Mouse (Mus musculus) urinary bladder, postnatal 14 days (tissue): ENCODE measurements around the gene Lpcat2.

Experiments
- DNase-seq: peaks from one replicate; pipeline ENCODE4 v3.0.0; 2021; ENCODE audit warnings: low spot score

The Lpcat2 gene

GRCm38 (mm10) chr8:92855171-92855894 is at the start of gene Lpcat2:
Lpcat2 (plus strand) TSS chr8:92855339.
- peak; percentile 94 for DNase-seq

- DNase-seq = no peak
Measured at GRCm38 (mm10) chr8:92812773-92813172, 42.4 kb upstream of the Lpcat2 start.

- DNase-seq = no peak
Measured at GRCm38 (mm10) chr8:92815661-92816060, 39.5 kb upstream of the Lpcat2 start.

GRCm38 (mm10) chr8:92817928-92818818 is 37.0 kb upstream of the Lpcat2 start:
- DNase-seq = peak; percentile 92

GRCm38 (mm10) chr8:92821151-92821550 is 34.0 kb upstream of the Lpcat2 start:
- no peak for DNase-seq

GRCm38 (mm10) chr8:92822386-92822785 is 32.8 kb upstream of the Lpcat2 start:
- no peak for DNase-seq

- no peak for DNase-seq
Measured at GRCm38 (mm10) chr8:92825991-92826390, 29.1 kb upstream of the Lpcat2 start.

GRCm38 (mm10) chr8:92827243-92828034 is 27.7 kb upstream of the Lpcat2 start, which contains the start of gene Mmp2:
Mmp2 (plus strand) TSS chr8:92827291.
- DNase-seq = peak; percentile 56

- DNase-seq = peak; percentile 60
Measured at GRCm38 (mm10) chr8:92828251-92828743, 26.8 kb upstream of the Lpcat2 start.

GRCm38 (mm10) chr8:92834065-92834731 is 20.9 kb upstream of the Lpcat2 start:
- no peak for DNase-seq

- no peak for DNase-seq
Measured at GRCm38 (mm10) chr8:92834786-92835500, 20.2 kb upstream of the Lpcat2 start.

GRCm38 (mm10) chr8:92835901-92836300 is 19.2 kb upstream of the Lpcat2 start:
- DNase-seq = no peak

GRCm38 (mm10) chr8:92838616-92839015 is 16.5 kb upstream of the Lpcat2 start:
- no peak for DNase-seq

GRCm38 (mm10) chr8:92839161-92839560 is 16.0 kb upstream of the Lpcat2 start:
- DNase-seq = no peak

- peak; percentile 34 for DNase-seq
Measured at GRCm38 (mm10) chr8:92839876-92840275, 15.3 kb upstream of the Lpcat2 start.

GRCm38 (mm10) chr8:92846684-92847083 is 8.5 kb upstream of the Lpcat2 start:
- DNase-seq = peak; percentile 44

- peak; percentile 56 for DNase-seq
Measured at GRCm38 (mm10) chr8:92847299-92847698, 7.8 kb upstream of the Lpcat2 start.

- DNase-seq = peak; percentile 49
Measured at GRCm38 (mm10) chr8:92849261-92849660, 5.9 kb upstream of the Lpcat2 start.

GRCm38 (mm10) chr8:92850239-92850638 is 4.9 kb upstream of the Lpcat2 start:
- DNase-seq = peak; percentile 86

GRCm38 (mm10) chr8:92851381-92851780 is 3.8 kb upstream of the Lpcat2 start:
- no peak for DNase-seq
